Mouse (Mus musculus) hindbrain, embryonic 12.5 days (tissue): ENCODE measurements around the gene Clec16a. TPM values are rescaled to one million over a fixed set of nuclear protein-coding genes. Genes with fewer than 3 reads are reported as not detected.

Source experiments
- ATAC-seq: fragments of 200-750 bp; cut with Nextera tagmentation; 2 replicates; pipeline ENCODE4 v1.8.0; 2017; ENCODE audit warnings: moderate TSS enrichment; ENCODE audit not compliant: low FRiP score
- H3K27ac ChIP-seq: fragments of 300-500 bp; sonication (generic); 2 replicates; pipeline ENCODE4 v1.5.1; 2016; ENCODE audit warnings: mild to moderate bottlenecking
- H3K27me3 ChIP-seq: fragments of 300-500 bp; sonication (generic); 2 replicates; pipeline ENCODE4 v1.6.1; 2016; ENCODE audit warnings: mild to moderate bottlenecking
- H3K36me3 ChIP-seq: fragments of 300-500 bp; sonication (generic); 2 replicates; pipeline ENCODE4 v1.6.1; 2016; ENCODE audit warnings: mild to moderate bottlenecking
- H3K4me1 ChIP-seq: fragments of 300-500 bp; sonication (generic); 2 replicates; pipeline ENCODE4 v1.6.1; 2016
- H3K4me2 ChIP-seq: fragments of 300-500 bp; sonication (generic); replicated peaks from 2 replicates; pipeline ENCODE4 v1.6.1; 2016; ENCODE audit warnings: mild to moderate bottlenecking
- H3K4me3 ChIP-seq: fragments of 300-500 bp; sonication (generic); 2 replicates; pipeline ENCODE4 v1.5.1; 2016; ENCODE audit warnings: mild to moderate bottlenecking
- H3K9ac ChIP-seq: fragments of 300-500 bp; sonication (generic); 2 replicates; pipeline ENCODE4 v1.6.1; 2016; ENCODE audit warnings: mild to moderate bottlenecking, moderate library complexity
- H3K9me3 ChIP-seq: fragments of 300-500 bp; sonication (generic); replicated peaks from 2 replicates; pipeline ENCODE4 v1.6.1; 2016; ENCODE audit warnings: mild to moderate bottlenecking
- WGBS: fragments of 180-500 bp; shearing (Covaris S2); methylation state at CpG from one replicate; pipeline ENCODE4 v1.1.7; 2016; 5-methylcytosine and 5-hydroxymethylcytosine counted together
- polyA plus RNA-seq: library from polyadenylated mRNA; unstranded; fragments of >200 nt; fragmentation: Nextera tagmentation; extraction: Ambion mirVana; gene quantifications from 2 replicates; pipeline ENCODE4 v1.2.1, GENCODE M21; 2016

Gene Clec16a
- polyA plus RNA-seq, 1 experiment from 2014 or later, result 51.4 TPM

DNA sequence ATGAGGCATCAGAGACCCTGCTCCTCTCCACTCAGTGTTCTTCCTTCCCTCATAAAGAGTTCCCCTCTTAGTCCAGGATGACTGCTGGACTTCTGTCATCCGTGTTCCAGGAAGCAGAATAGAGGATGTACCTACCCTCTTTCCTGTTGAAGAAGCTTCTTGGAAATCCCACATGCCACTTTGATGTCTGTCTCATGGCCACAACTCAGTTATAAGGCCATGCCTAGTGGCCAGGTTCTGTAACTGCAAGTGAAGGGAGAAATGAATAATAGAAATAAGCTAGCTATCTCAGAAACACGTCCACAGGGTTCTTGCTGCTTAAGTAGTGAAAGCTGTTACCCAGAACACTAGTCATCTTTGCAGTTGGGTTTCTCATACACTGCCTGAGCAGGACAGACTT is 180.0 kb downstream of the Clec16a start:
- Histone ChIP-seq H3K4me3 (no peak overlapping the region), H3K4me1 (peaks cover 9% of the 10 kb centered on the region; the same call in 1 of the 2 replicates), H3K9me3 (no peaks in the 10 kb centered on the region), H3K36me3 (no peaks in the 10 kb centered on the region), H3K4me2 (no peak overlapping the region), H3K27me3 (no peaks in the 10 kb centered on the region), H3K9ac (no peak overlapping the region), H3K27ac (no peak overlapping the region)
- 59% methylated on average over 2 of the region's 2 CpGs for WGBS
- ATAC-seq, result no peak

DNA sequence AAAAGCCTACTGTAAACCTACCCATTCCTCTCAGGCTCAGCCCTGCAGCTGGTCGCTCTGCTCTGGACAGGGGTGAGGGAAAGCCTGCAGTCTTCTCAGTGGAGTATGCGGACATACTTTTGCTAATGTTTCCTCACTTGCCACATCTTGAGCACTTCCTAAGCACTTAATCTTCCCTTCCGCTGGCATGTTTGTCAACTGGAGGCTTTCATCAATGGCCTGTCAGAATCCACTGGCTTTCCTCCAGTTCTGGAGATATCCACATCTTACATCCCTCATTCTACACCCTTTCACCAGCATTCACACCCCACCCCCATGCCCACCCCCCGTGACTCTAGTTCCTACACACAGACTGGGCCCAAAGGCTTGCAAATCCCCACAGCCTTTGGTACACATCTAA is 182.5 kb downstream of the Clec16a start:
- no peak overlapping the region for H3K4me3 ChIP-seq
- no peak overlapping the region for H3K9ac ChIP-seq
- no peaks in the 10 kb centered on the region for H3K36me3 ChIP-seq
- H3K4me2 ChIP-seq, result no peak overlapping the region
- ATAC-seq, result no peak
- H3K27me3 ChIP-seq, result no peaks in the 10 kb centered on the region
- peaks cover 9% of the 10 kb centered on the region; the same call in 1 of the 2 replicates for H3K4me1 ChIP-seq
- 84% methylated on average over 4 of the region's 4 CpGs for WGBS
- no peaks in the 10 kb centered on the region for H3K9me3 ChIP-seq
- no peak overlapping the region for H3K27ac ChIP-seq

DNA sequence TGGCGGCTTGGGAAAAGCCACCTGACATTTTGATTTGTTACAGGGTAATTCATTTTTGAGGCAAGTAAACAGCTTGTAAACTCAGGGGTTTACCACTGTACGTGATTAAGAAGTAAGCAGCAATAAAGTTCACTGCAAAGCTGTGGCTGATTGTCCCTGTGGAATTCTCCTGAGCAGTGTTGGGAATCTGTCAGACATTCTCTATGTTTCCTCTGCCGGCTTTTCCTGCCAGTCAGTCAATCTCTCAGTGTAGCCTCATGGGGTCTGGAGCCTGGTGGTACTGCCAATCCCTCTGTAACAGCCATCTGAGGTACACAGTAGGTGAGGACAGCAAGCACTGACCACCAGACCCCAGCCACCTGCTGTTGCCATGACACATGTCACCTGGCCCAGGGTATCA is 183.7 kb downstream of the Clec16a start:
- 63% methylated on average over 3 of the region's 3 CpGs for WGBS
- no peaks in the 10 kb centered on the region for H3K27me3 ChIP-seq
- no peak overlapping the region for H3K4me3 ChIP-seq
- peaks cover 9% of the 10 kb centered on the region; the same call in 1 of the 2 replicates for H3K4me1 ChIP-seq
- no peaks in the 10 kb centered on the region for H3K36me3 ChIP-seq
- H3K4me2 ChIP-seq, result no peak overlapping the region
- no peaks in the 10 kb centered on the region for H3K9me3 ChIP-seq
- H3K27ac ChIP-seq, result no peak overlapping the region
- no peak for ATAC-seq
- no peak overlapping the region for H3K9ac ChIP-seq

DNA sequence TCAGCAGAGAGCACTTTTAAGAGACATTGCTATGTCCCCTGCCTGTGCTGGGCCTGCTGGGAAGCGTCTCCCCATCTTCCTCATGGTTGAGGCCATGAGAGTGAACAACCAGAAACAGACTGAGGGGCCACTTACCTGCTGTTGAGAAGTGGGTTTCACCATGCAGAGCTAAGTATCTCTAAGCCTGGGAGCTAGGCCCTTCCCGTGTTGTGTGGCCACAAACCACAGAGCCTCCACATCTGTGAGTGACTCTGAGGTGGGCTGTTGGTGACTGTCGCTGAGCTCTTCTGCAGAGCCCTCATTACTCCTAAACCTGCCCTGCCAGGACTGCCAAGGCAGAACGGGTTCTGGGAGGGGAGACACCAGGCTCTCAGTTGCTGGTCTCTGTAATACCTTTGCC is 185.8 kb downstream of the Clec16a start:
- H3K9me3 ChIP-seq, result no peaks in the 10 kb centered on the region
- H3K36me3 ChIP-seq, result no peaks in the 10 kb centered on the region
- ATAC-seq, result no peak
- WGBS, result 88% methylated on average over 4 of the region's 4 CpGs
- H3K4me3 ChIP-seq, result no peak overlapping the region
- H3K27me3 ChIP-seq, result no peaks in the 10 kb centered on the region
- H3K9ac ChIP-seq, result no peak overlapping the region
- no peak overlapping the region for H3K4me2 ChIP-seq
- H3K4me1 ChIP-seq, result peaks cover 9% of the 10 kb centered on the region; the same call in 1 of the 2 replicates
- H3K27ac ChIP-seq, result no peak overlapping the region

DNA sequence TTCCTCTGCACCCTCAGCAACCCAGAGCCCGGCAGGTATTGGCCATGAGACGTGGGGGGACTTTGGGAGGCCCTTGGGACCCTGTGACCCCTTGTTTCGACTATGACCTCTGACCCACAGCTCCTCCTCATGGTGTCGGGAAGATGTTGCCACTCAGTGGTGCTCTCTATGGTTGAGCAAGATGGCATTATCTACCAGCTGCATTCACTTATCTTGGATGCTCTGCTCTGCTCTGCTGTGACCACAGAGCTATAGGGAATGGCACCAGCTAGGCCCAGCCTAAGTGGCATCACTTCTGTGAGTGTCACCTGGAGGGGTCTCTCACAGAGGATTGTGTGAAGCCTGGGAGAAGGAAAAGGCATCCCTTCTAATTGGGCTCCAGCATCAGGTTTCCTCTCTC is 186.6 kb downstream of the Clec16a start:
- no peaks in the 10 kb centered on the region for H3K27me3 ChIP-seq
- H3K27ac ChIP-seq, result no peak overlapping the region
- WGBS, result 62% methylated on average over 4 of the region's 4 CpGs
- no peak for ATAC-seq
- H3K4me2 ChIP-seq, result no peak overlapping the region
- H3K9me3 ChIP-seq, result no peaks in the 10 kb centered on the region
- no peak overlapping the region for H3K9ac ChIP-seq
- H3K36me3 ChIP-seq, result no peaks in the 10 kb centered on the region
- H3K4me3 ChIP-seq, result no peak overlapping the region
- H3K4me1 ChIP-seq, result peaks cover 9% of the 10 kb centered on the region; the same call in 1 of the 2 replicates

DNA sequence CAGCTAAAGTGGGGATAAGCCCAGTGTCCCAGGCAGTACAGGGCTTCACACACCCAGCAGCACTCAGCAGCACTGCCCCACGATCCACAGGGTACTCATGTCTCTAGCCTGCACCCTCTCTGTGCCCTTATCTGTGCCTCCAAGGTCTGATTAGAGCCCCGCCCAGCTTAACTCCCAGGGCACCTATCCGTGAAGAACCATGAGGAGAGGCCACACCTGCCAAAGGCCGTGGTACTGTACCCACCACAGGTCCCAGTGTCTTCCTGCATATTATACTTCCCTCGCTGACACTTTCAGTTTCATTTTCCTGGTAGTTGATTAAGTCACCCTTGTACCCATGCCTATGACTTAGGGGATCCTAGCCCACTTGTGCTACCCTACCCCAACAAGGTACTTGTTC is 187.3 kb downstream of the Clec16a start:
- ATAC-seq, result no peak
- Histone ChIP-seq H3K4me1 (peaks cover 9% of the 10 kb centered on the region; the same call in 1 of the 2 replicates), H3K9me3 (no peaks in the 10 kb centered on the region), H3K4me3 (no peak overlapping the region), H3K27me3 (no peaks in the 10 kb centered on the region), H3K36me3 (no peaks in the 10 kb centered on the region), H3K4me2 (no peak overlapping the region), H3K9ac (no peak overlapping the region), H3K27ac (no peak overlapping the region)
- WGBS, result 89% methylated on average over 5 of the region's 5 CpGs

DNA sequence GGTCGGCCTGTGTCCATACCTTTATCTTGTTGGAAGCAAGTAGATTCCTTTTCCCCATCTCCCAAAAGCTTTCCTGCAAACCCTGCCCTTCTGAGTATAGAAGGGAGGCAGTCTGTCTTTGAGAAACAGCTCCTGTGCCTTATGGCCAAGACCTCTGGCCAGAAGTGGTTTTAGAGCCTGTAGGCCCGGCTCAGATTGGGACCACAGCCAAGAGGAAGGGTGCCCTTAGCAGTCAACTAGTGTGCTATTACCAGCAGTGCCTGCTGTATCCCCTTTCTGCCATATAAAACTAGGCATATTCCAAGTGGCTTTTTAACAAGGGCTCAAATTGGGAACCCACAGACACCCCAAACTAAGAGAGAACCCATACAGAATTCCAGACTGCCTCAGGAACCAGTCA is 190.6 kb downstream of the Clec16a start:
- no peak overlapping the region for H3K27ac ChIP-seq
- H3K9me3 ChIP-seq, result no peaks in the 10 kb centered on the region
- H3K4me2 ChIP-seq, result no peak overlapping the region
- 0 out of 2 replicates have a peak, but pooled peaks cover 2% of the 10 kb centered on the region for H3K4me1 ChIP-seq
- no peak for ATAC-seq
- H3K27me3 ChIP-seq, result no peaks in the 10 kb centered on the region
- H3K36me3 ChIP-seq, result no peaks in the 10 kb centered on the region
- H3K4me3 ChIP-seq, result no peak overlapping the region
- H3K9ac ChIP-seq, result no peak overlapping the region
- WGBS, result 100% methylated on average over 2 of the region's 2 CpGs

DNA sequence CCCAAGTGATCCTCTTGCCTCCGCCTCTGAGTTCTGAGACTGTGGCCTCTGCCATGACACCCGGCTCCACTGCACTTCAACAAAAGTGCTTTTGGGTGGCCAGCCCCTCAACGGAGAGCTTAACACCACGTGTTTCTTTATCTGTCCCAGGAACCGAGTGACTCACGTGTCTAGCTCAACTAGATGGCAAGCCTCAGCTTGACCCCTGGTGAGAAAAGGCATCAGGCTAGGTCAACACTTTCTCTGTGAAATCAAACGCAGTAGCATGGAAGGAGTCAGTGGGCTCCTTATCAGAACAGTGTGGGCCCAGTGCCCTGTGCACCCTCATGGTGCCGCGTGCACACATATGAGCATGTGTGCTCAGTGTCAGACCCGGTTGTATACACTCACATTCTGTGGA is 191.2 kb downstream of the Clec16a start:
- H3K27ac ChIP-seq, result no peak overlapping the region
- H3K9me3 ChIP-seq, result no peaks in the 10 kb centered on the region
- ATAC-seq, result no peak
- WGBS, result 73% methylated on average over 10 of the region's 10 CpGs
- H3K4me3 ChIP-seq, result no peak overlapping the region
- 0 out of 2 replicates have a peak, but pooled peaks cover 2% of the 10 kb centered on the region for H3K4me1 ChIP-seq
- H3K9ac ChIP-seq, result no peak overlapping the region
- H3K27me3 ChIP-seq, result no peaks in the 10 kb centered on the region
- H3K36me3 ChIP-seq, result no peaks in the 10 kb centered on the region
- H3K4me2 ChIP-seq, result no peak overlapping the region

DNA sequence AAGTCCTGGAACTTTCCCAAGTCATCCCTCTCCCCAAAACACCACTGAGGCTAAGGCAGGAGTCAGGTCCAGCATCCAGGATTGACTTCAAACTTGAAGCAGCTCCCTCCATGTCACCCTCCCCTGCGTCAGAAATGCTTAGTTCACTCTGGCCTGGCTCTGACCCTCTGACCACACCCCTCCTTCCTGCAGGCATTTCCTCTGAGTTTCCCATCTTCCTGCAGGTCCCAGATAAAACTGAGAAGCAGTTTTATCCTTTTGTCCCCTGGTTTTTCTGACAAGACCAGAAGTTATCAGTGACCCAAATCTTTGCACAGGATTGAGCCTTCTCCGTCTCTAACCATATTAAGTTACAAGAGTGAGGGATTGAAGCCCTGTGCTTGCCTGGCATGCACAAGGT is 192.4 kb downstream of the Clec16a start:
- 0 out of 2 replicates have a peak, but pooled peaks cover 2% of the 10 kb centered on the region for H3K4me1 ChIP-seq
- no peak overlapping the region for H3K9ac ChIP-seq
- no peak overlapping the region for H3K4me2 ChIP-seq
- no peak overlapping the region for H3K27ac ChIP-seq
- H3K9me3 ChIP-seq, result no peaks in the 10 kb centered on the region
- no peak overlapping the region for H3K4me3 ChIP-seq
- 59% methylated on average over 2 of the region's 2 CpGs for WGBS
- ATAC-seq, result no peak
- no peaks in the 10 kb centered on the region for H3K27me3 ChIP-seq
- 0 out of 2 replicates have a peak, but pooled peaks cover 4% of the 10 kb centered on the region for H3K36me3 ChIP-seq

DNA sequence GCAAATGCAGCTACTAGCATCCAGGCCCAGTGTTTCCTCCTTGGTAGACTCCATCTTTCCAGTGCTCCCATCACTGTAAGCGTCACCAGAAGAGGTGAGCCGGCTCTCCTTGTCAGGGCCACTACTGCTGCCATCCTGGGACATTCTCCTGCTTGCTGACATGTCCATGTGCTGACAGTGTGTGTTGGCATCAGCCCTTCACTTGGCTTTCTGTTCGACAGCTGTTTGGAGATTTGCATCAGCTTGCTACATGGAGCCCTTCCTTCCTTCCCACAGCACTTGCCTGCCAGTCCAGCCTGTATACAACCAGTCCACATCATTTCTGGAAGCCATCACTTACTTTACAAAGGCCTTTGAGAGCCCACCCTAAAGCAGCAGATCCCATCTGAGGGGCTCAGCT is 193.7 kb downstream of the Clec16a start:
- no peak for ATAC-seq
- Histone ChIP-seq H3K36me3 (0 out of 2 replicates have a peak, but pooled peaks cover 4% of the 10 kb centered on the region), H3K27ac (no peak overlapping the region), H3K9ac (no peak overlapping the region), H3K9me3 (no peaks in the 10 kb centered on the region), H3K4me2 (no peak overlapping the region), H3K4me3 (no peak overlapping the region), H3K27me3 (no peaks in the 10 kb centered on the region), H3K4me1 (0 out of 2 replicates have a peak, but pooled peaks cover 2% of the 10 kb centered on the region)
- 94% methylated on average over 3 of the region's 3 CpGs for WGBS

DNA sequence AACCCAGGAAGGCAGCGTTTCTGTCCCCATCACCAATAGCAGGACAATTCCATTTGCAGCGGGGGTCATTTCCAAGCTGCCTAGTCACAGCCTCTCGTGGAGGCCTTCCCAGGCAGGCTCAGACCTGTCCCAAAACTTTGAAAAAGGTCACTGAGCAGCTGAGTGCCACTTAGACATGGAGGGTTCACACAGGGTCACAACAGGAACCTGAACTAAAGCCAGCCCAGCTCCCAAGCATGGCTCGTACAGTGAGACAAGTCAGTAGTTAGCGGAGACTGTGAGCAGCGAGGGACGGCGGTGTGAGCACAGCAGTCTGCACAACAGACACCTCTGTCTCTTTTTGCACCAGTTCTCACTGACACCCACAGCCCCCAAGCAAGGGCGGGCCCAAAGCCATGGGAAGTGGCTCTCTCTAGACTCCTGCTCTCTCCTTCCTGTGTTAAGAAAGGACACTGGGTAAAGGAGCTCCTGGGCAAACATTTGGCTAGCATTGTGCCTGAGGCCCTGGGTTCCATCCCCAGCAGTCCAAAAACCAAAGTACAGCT is 194.8 kb downstream of the Clec16a start:
- H3K27ac ChIP-seq, result no peak overlapping the region
- 0 out of 2 replicates have a peak, but pooled peaks cover 2% of the 10 kb centered on the region for H3K4me1 ChIP-seq
- WGBS, result 70% methylated on average over 9 of the region's 9 CpGs

DNA sequence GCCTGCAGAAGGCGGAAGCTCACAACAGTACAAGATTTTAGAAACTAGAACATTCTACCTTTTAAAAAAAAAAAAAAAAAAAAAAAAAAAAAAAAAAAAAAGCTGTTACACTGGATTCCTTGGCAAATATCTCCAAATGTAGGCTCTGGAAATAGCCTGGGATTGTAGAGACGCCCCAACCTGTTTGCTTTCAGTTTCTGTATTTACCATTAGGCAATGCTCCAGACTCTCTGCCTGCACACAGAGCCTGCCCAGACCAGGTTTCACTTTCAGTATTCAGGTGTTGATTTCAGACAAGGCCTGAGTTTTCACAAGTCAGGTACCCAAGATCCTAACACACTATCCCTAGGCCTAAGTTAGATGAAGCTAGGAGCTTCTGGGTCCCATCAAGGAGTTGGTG is 195.9 kb downstream of the Clec16a start:
- Histone ChIP-seq H3K4me1 (0 out of 2 replicates have a peak, but pooled peaks cover 2% of the 10 kb centered on the region), H3K9me3 (no peaks in the 10 kb centered on the region), H3K27me3 (no peaks in the 10 kb centered on the region), H3K9ac (no peak overlapping the region), H3K4me2 (no peak overlapping the region), H3K36me3 (0 out of 2 replicates have a peak, but pooled peaks cover 4% of the 10 kb centered on the region), H3K4me3 (no peak overlapping the region), H3K27ac (no peak overlapping the region)
- WGBS, result 87% methylated on average over 2 of the region's 2 CpGs
- no peak for ATAC-seq

More for the DNA sequence above, 194.8 kb downstream of the Clec16a start:
- 0 out of 2 replicates have a peak, but pooled peaks cover 4% of the 10 kb centered on the region for H3K36me3 ChIP-seq
- H3K9me3 ChIP-seq, result no peaks in the 10 kb centered on the region
- H3K4me2 ChIP-seq, result no peak overlapping the region
- H3K27me3 ChIP-seq, result no peaks in the 10 kb centered on the region
- H3K4me3 ChIP-seq, result no peak overlapping the region
- H3K9ac ChIP-seq, result no peak overlapping the region
- ATAC-seq, result no peak

DNA sequence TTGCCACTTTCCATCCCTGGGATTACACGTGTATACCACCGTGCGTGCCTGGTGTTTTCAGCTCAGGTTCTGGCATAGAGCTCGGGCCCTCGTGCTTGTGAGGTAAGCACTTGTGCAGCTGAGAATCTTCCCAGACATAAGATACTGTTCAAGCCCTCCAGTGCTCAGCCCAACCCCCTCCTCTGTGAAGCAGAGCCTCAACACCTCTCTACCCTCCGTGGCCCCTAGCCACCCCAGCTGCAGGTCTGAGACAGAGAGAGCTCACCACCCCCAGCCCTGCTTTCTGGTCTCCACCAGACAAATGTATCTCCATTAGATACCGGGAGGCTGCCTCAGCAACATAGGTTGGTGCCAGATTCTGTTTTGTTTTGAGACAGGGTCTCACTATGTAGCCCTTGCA is 204.1 kb downstream of the Clec16a start:
- Histone ChIP-seq H3K4me2 (no peak overlapping the region), H3K27me3 (no peaks in the 10 kb centered on the region), H3K9ac (no peak overlapping the region), H3K4me1 (peaks cover 9% of the 10 kb centered on the region; the same call in 1 of the 2 replicates), H3K27ac (no peak overlapping the region), H3K9me3 (no peaks in the 10 kb centered on the region), H3K36me3 (no peaks in the 10 kb centered on the region), H3K4me3 (no peak overlapping the region)
- no peak for ATAC-seq
- 79% methylated on average over 7 of the region's 7 CpGs for WGBS
